Mouse (Mus musculus) ES-Bruce4 (cell line): ENCODE data around the gene Faxc.

Experiments used
- CTCF ChIP-seq: IDR thresholded peaks from one replicate; pipeline ENCODE4 v1.8.1; 2011; ENCODE audit warnings: low read depth, low read length
- POLR2A ChIP-seq: IDR thresholded peaks from one replicate; pipeline ENCODE4 v1.8.1; 2011; ENCODE audit warnings: low read length; ENCODE audit not compliant: insufficient read depth

- TF ChIP-seq POLR2A (no peak), CTCF (no peak)
Measured at GRCm38 (mm10) chr4:21885831-21886230, 45.3 kb upstream of the Faxc start.
